Mouse (Mus musculus): ENCODE results near the gene Scamp2.

DNA sequence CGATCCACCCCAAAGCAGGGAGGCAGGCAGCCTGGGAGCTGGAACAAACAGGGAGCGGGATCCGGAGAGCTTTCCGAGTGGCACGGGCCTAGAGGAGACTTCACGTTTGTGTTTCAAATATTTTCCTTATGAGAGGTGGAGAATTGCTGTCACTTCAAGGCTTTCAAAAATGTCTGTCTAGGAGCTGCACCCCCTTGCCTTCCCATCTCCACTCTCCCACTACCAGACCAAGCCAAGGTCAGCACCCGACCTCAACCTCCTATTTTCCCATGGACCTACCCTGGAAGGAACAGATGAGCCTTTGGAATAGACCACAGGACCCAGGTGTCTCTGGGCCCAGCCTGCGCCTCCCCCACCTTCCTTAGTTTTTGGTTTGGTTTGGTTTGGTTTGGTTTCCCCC is 36.5 kb downstream of the Scamp2 start:
- TF ChIP-seq GATA1 (IDR thresholded peaks at IDR 0.05; ENCODE audit: borderline replicate concordance, low read length): no peak
- TF ChIP-seq FLI1 (IDR thresholded peaks at IDR 0.05; ENCODE audit: low read length): no peak

Data from megakaryocyte, embryonic 14.5 days (primary cell).